Mouse (Mus musculus): ENCODE data around the gene Nup107.

GRCm38 (mm10) chr10:117835453-117835852 lies 42.9 kb upstream of the Nup107 start:
- TF ChIP-seq CTCF (conservative IDR thresholded peaks at IDR 0.05 in 1 of 2, IDR thresholded peaks at IDR 0.05 in 1 of 2; ENCODE audit: low read depth in 2 of 2, low read length in 2 of 2) (no peak), ZNF384 (IDR thresholded peaks at IDR 0.05; ENCODE audit: low read depth, low read length) (no peak)

Measured in CH12.LX (cell line).